Mouse (Mus musculus) gastrocnemius, postnatal 4 days (tissue): ENCODE measurements around the gene Lmo7. TPM values are rescaled to one million over a fixed set of nuclear protein-coding genes. Genes with fewer than 3 reads are reported as not detected.

Experiments used
- DNase-seq, 2 experiments: peaks; one replicate each; pipeline ENCODE4 v3.0.0; 2021 to 2022; ENCODE audit warnings: low spot score in 2 of 2, mixed read lengths in 2 of 2
- long read RNA-seq, 2 experiments: library from polyadenylated mRNA; stranded (forward); transcript quantifications; one replicate each; pipeline ENCODE4 v2.0.0; 2021
- total RNA-seq, 2 experiments: library from RNA; stranded (reverse); gene quantifications; 2 replicates each; pipeline ENCODE4 v1.2.3; 2021

Gene Lmo7
- 100 to 1,000 TPM; 198 to 203 TPM for total RNA-seq
- long read RNA-seq, experiment 1, partial matches to known transcripts, result 37 of 79 reads
- long read RNA-seq, experiment 1, other reads (novel, unspliced or antisense), result 41 of 79 reads
- long read RNA-seq, experiment 2, partial matches to known transcripts, result 46 of 108 reads
- long read RNA-seq, experiment 2, other reads (novel, unspliced or antisense), result 62 of 108 reads

GRCm38 (mm10) chr14:101729237-101729971 lies at the start of gene Lmo7, which contains the start of gene Gm9922:
Gene Lmo7 (plus strand): TSS chr14:101729957.
Gene Gm9922 (minus strand): TSS chr14:101729814.
- peak; percentile 53 to 61 for DNase-seq

- DNase-seq, result no peak
Observed at GRCm38 (mm10) chr14:101687696-101688095, 42.1 kb upstream of the Lmo7 start.

- DNase-seq, result no peak
Observed at GRCm38 (mm10) chr14:101688406-101688805, 41.4 kb upstream of the Lmo7 start.

- DNase-seq, result no peak
Observed at GRCm38 (mm10) chr14:101704479-101704878, 25.3 kb upstream of the Lmo7 start.

GRCm38 (mm10) chr14:101707088-101707487 lies 22.7 kb upstream of the Lmo7 start:
- no peak for DNase-seq

GRCm38 (mm10) chr14:101714414-101714813 lies 15.3 kb upstream of the Lmo7 start:
- DNase-seq, result no peak

- no peak for DNase-seq
Observed at GRCm38 (mm10) chr14:101729972-101730692, 375 bp downstream of the Lmo7 start.

- DNase-seq, result no peak
Observed at GRCm38 (mm10) chr14:101733542-101734303, 4.0 kb downstream of the Lmo7 start.

- no peak for DNase-seq
Observed at GRCm38 (mm10) chr14:101737501-101737900, 7.7 kb downstream of the Lmo7 start.

- DNase-seq, result no peak
Observed at GRCm38 (mm10) chr14:101746635-101747034, 16.9 kb downstream of the Lmo7 start.

GRCm38 (mm10) chr14:101747811-101748210 lies 18.1 kb downstream of the Lmo7 start:
- DNase-seq, result no peak

- no peak for DNase-seq
Observed at GRCm38 (mm10) chr14:101748436-101748835, 18.7 kb downstream of the Lmo7 start.

GRCm38 (mm10) chr14:101750910-101751309 lies 21.2 kb downstream of the Lmo7 start:
- no peak for DNase-seq

- no peak for DNase-seq
Observed at GRCm38 (mm10) chr14:101755425-101755824, 25.7 kb downstream of the Lmo7 start.

- DNase-seq, result no peak
Observed at GRCm38 (mm10) chr14:101762267-101762666, 32.5 kb downstream of the Lmo7 start.

GRCm38 (mm10) chr14:101763762-101764295 lies 34.1 kb downstream of the Lmo7 start:
- DNase-seq, result no peak

- no peak for DNase-seq
Observed at GRCm38 (mm10) chr14:101771336-101771735, 41.6 kb downstream of the Lmo7 start.

GRCm38 (mm10) chr14:101771756-101772155 lies 42.0 kb downstream of the Lmo7 start:
- DNase-seq, result no peak

- DNase-seq, result no peak
Observed at GRCm38 (mm10) chr14:101774631-101775030, 44.9 kb downstream of the Lmo7 start.

GRCm38 (mm10) chr14:101776296-101777128 lies 46.8 kb downstream of the Lmo7 start:
- no peak for DNase-seq
